Mouse (Mus musculus) CH12.LX (cell line): ENCODE results near the gene Olfr556. TPM values are rescaled to one million over a fixed set of nuclear protein-coding genes. Genes with fewer than 3 reads are reported as not detected.
"Not testable (repeated sequence)": the region's sequence is repeated elsewhere in the genome, so short reads cannot be mapped to it uniquely, and the experiment has no call there.

Source experiments
- DNase-seq: peaks from one replicate; pipeline ENCODE4 v3.0.0-alpha.2; 2013; ENCODE audit errors: extremely low read depth
- H3K27ac ChIP-seq: 2 replicates; pipeline ENCODE4 v1.5.1; 2012; ENCODE audit warnings: low read depth, mild to moderate bottlenecking, control low read depth, moderate library complexity; ENCODE audit not compliant: insufficient read depth
- H3K27me3 ChIP-seq: replicated peaks from 2 replicates; pipeline ENCODE3; 2012; ENCODE audit warnings: inconsistent platforms
- H3K36me3 ChIP-seq, 2 experiments: replicated peaks in 1 of 2; 2 replicates each; pipeline versions ENCODE3 to v1.6.1; 2012; ENCODE audit warnings: inconsistent platforms in 1 of 2, low read length in 1 of 2, mild to moderate bottlenecking in 1 of 2, mixed read lengths in 1 of 2, moderate library complexity in 1 of 2; ENCODE audit not compliant: control insufficient read depth in 1 of 2, insufficient read depth in 1 of 2
- H3K4me1 ChIP-seq, 2 experiments: 2 replicates each; pipeline ENCODE4 v1.6.1; 2012; ENCODE audit warnings: inconsistent platforms in 1 of 2, moderate library complexity in 1 of 2; ENCODE audit not compliant: insufficient read depth in 2 of 2, control insufficient read depth in 1 of 2
- H3K4me2 ChIP-seq: 2 replicates; pipeline ENCODE4 v1.6.1; 2012; ENCODE audit warnings: low read depth, mild to moderate bottlenecking, control low read depth; ENCODE audit not compliant: poor library complexity, insufficient read depth, severe bottlenecking
- H3K4me3 ChIP-seq, 3 experiments: fragments of 150-350 bp in 1 of 3; sonication (generic) in 1 of 3; replicated peaks in 1 of 3; 2 replicates each; pipeline versions ENCODE3 to v1.5.1; 2011 to 2012; ENCODE audit warnings: low read depth in 2 of 3, low read length in 2 of 3, mild to moderate bottlenecking in 2 of 3, moderate library complexity in 2 of 3, control low read depth in 1 of 3, improper control_type of control experiment in 1 of 3, inconsistent platforms in 1 of 3, mixed read lengths in 1 of 3; ENCODE audit not compliant: poor library complexity in 1 of 3
- H3K79me2 ChIP-seq: replicated peaks from 2 replicates; pipeline ENCODE4 v1.6.1; 2012; ENCODE audit warnings: mild to moderate bottlenecking, moderate library complexity; ENCODE audit not compliant: control insufficient read depth, poor library complexity, insufficient read depth, severe bottlenecking; ENCODE audit errors: extremely low read depth
- H3K9ac ChIP-seq: 2 replicates; pipeline ENCODE4 v1.6.1; 2012; ENCODE audit warnings: low read depth, mild to moderate bottlenecking, control low read depth, moderate library complexity; ENCODE audit not compliant: insufficient read depth
- H3K9me3 ChIP-seq: replicated peaks from 2 replicates; pipeline ENCODE3; 2012; ENCODE audit warnings: low read length, inconsistent platforms, mixed read lengths
- CTCF ChIP-seq, 2 experiments: IDR thresholded peaks in 1 of 2; conservative IDR thresholded peaks in 1 of 2; 2 replicates each; pipeline ENCODE4 v1.5.1; 2011 to 2012; ENCODE audit warnings: low read depth in 2 of 2, low read length in 2 of 2, improper control_type of control experiment in 1 of 2, inconsistent platforms in 1 of 2, mild to moderate bottlenecking in 1 of 2, moderate library complexity in 1 of 2
- E2F4 ChIP-seq: IDR thresholded peaks from 2 replicates; pipeline ENCODE4 v1.6.1; 2011; ENCODE audit warnings: low read depth, low read length, improper control_type of control experiment; ENCODE audit not compliant: insufficient replicate concordance
- ELF1 ChIP-seq: IDR thresholded peaks from 2 replicates; pipeline ENCODE4 v1.6.1; 2014; ENCODE audit warnings: low read depth, mild to moderate bottlenecking, inconsistent platforms, low read length, improper control_type of control experiment
- JUN ChIP-seq: IDR thresholded peaks from 2 replicates; pipeline ENCODE4 v1.6.1; 2011; ENCODE audit warnings: low read depth, mild to moderate bottlenecking, low read length, improper control_type of control experiment, moderate library complexity; ENCODE audit not compliant: insufficient read depth
- JUND ChIP-seq: conservative IDR thresholded peaks from 2 replicates; pipeline ENCODE4 v1.6.1; 2011; ENCODE audit warnings: low read depth, low read length, improper control_type of control experiment
- MAZ ChIP-seq: IDR thresholded peaks from 2 replicates; pipeline ENCODE4 v1.6.1; 2012; ENCODE audit warnings: low read depth, mild to moderate bottlenecking, inconsistent platforms, low read length, improper control_type of control experiment, moderate library complexity
- MXI1 ChIP-seq: IDR thresholded peaks from 2 replicates; pipeline ENCODE4 v1.6.1; 2011; ENCODE audit warnings: mild to moderate bottlenecking, low read depth, low read length, improper control_type of control experiment
- NRF1 ChIP-seq: IDR thresholded peaks from 2 replicates; pipeline ENCODE4 v1.6.1; 2014; ENCODE audit warnings: low read depth, mild to moderate bottlenecking, inconsistent platforms, low read length, improper control_type of control experiment, moderate library complexity
- PAX5 ChIP-seq: IDR thresholded peaks from 2 replicates; pipeline ENCODE4 v1.6.1; 2012; ENCODE audit warnings: low read length, inconsistent platforms, mixed read lengths
- POLR2AphosphoS2 ChIP-seq: IDR thresholded peaks from 2 replicates; pipeline ENCODE4 v1.6.1; 2011; ENCODE audit warnings: low read depth, low read length, improper control_type of control experiment
- RAD21 ChIP-seq: IDR thresholded peaks from 2 replicates; pipeline ENCODE4 v1.6.1; 2011; ENCODE audit warnings: low read depth, mild to moderate bottlenecking, low read length, improper control_type of control experiment, moderate library complexity
- SMC3 ChIP-seq: IDR thresholded peaks from 2 replicates; pipeline ENCODE4 v1.6.1; 2011; ENCODE audit warnings: low read depth, low read length, improper control_type of control experiment
- TCF12 ChIP-seq: IDR thresholded peaks from 2 replicates; pipeline ENCODE4 v1.6.1; 2014; ENCODE audit warnings: low read depth, mild to moderate bottlenecking, inconsistent platforms, low read length, improper control_type of control experiment
- UBTF ChIP-seq: IDR thresholded peaks from 2 replicates; pipeline ENCODE4 v1.6.1; 2012; ENCODE audit warnings: low read depth, mild to moderate bottlenecking, inconsistent platforms, low read length, improper control_type of control experiment, moderate library complexity
- ZNF384 ChIP-seq: IDR thresholded peaks from 2 replicates; pipeline ENCODE4 v1.6.1; 2012; ENCODE audit warnings: low read depth, low read length, improper control_type of control experiment, inconsistent platforms
- dilution Hi-C: fragments of 300-500 bp; cut with MboI; formaldehyde crosslinking; loops from 2 replicates; pipeline ENCODE4 v1.14.3; 2020; ENCODE audit warnings: low sequenced_read_pairs; ENCODE audit not compliant: extremely low pct_unique_long_range_greater_than_20kb, extremely low pct_ligation_motif_present
- in situ Hi-C: fragments of 300-500 bp; cut with MboI; formaldehyde crosslinking; loops from 3 replicates; pipeline ENCODE4 v1.14.3; 2019; ENCODE audit warnings: low sequenced_read_pairs, low pct_ligation_motif_present, low pct_unique_long_range_greater_than_20kb, mixed read lengths
- polyA plus RNA-seq: library from polyadenylated mRNA; unstranded; fragments of >175 nt; gene quantifications from 2 replicates; pipeline ENCODE4 v1.2.1, GENCODE M21; 2012; ENCODE audit warnings: low read depth; ENCODE audit not compliant: insufficient read length
- total RNA-seq, 2 experiments: library from RNA; depleted of rRNA; stranded (reverse); fragments of 300-350 nt in 1 of 2; fragments of >200 nt in 1 of 2; gene quantifications; 2 replicates each; pipeline ENCODE4 v1.2.3; 2012 to 2014

The Olfr556 gene
- total and polyA plus RNA-seq, 3 experiments, result not detected

GRCm38 (mm10) chr7:102619608-102620007, 45.1 kb upstream of the Olfr556 start:
- DNase-seq, result no peak
- no peak overlapping the region for H3K4me3 ChIP-seq
- no peak overlapping the region for H3K4me2 ChIP-seq
- no peaks in the 10 kb centered on the region for H3K4me1 ChIP-seq
- no peak overlapping the region for H3K9ac ChIP-seq
- H3K27ac ChIP-seq, result no peak overlapping the region
- dilution Hi-C loops, result no loop called here
- in situ Hi-C loops, result no loop called here
- H3K79me2 ChIP-seq, result no peaks in the 10 kb centered on the region
- no peaks in the 10 kb centered on the region for H3K9me3 ChIP-seq
- H3K27me3 ChIP-seq, result no peaks in the 10 kb centered on the region
- TF ChIP-seq PAX5 (no peak), NRF1 (no peak), UBTF (no peak), E2F4 (no peak), POLR2AphosphoS2 (no peak), MXI1 (no peak)
- no peaks in the 10 kb centered on the region for H3K36me3 ChIP-seq

DNA sequence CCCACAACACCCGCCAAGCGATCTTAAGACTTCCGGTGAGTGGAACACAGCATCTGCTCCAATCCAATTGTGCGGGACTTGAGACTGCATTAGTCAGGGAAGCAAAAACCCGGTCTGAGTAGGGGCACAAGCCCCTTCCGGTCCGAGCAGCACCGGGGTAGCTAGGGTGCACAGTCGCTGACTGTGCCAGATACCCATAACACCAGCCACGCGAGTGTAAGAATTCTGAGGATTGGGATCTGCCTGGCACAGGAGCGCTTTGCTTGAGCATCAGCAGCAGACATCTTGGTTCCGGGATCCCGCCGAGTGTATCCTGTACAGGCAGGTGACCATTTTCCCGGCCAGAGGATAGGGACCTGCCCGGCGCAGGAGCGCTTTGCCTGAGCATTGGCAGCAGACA, 44.3 kb upstream of the Olfr556 start:
- H3K27me3 ChIP-seq, H3K9me3 ChIP-seq, H3K4me3 ChIP-seq, DNase-seq, H3K4me1 ChIP-seq, H3K9ac ChIP-seq, dilution Hi-C loops, in situ Hi-C loops, H3K79me2 ChIP-seq, H3K36me3 ChIP-seq, H3K4me2 ChIP-seq, H3K27ac ChIP-seq: not testable (repeated sequence)

GRCm38 (mm10) chr7:102636665-102637064, 28.0 kb upstream of the Olfr556 start:
- H3K36me3 ChIP-seq, result no peaks in the 10 kb centered on the region
- H3K27me3 ChIP-seq, result no peaks in the 10 kb centered on the region
- H3K79me2 ChIP-seq, result no peaks in the 10 kb centered on the region
- no peak overlapping the region for H3K27ac ChIP-seq
- TF ChIP-seq ELF1 (no peak), RAD21 (peak; percentile 46), SMC3 (peak; percentile 78), TCF12 (no peak), ZNF384 (no peak), MAZ (no peak), JUN (no peak), CTCF (conservative IDR thresholded peaks at IDR 0.05 in 1 of 2, IDR thresholded peaks at IDR 0.05 in 1 of 2; ENCODE audit: low read depth in 2 of 2, low read length in 2 of 2) (peak; percentile 62 to 79), JUND (no peak)
- dilution Hi-C loops, result no loop called here
- no peaks in the 10 kb centered on the region for H3K9me3 ChIP-seq
- H3K4me2 ChIP-seq, result no peak overlapping the region
- no peaks in the 10 kb centered on the region for H3K4me1 ChIP-seq
- no peak overlapping the region for H3K4me3 ChIP-seq
- H3K9ac ChIP-seq, result no peak overlapping the region
- in situ Hi-C loops, result loop anchor here (5.0 kb wide), 1 partner anchor 129 kb away; no protein-coding TSS in a partner anchor
- DNase-seq, result peak; percentile 70
